Mouse (Mus musculus): Measurements from ENCODE around the gene Trak1. TPM values are rescaled to one million over a fixed set of nuclear protein-coding genes. Genes with fewer than 3 reads are reported as not detected.

Trak1 gene
- polyA plus RNA-seq, 1 experiment from 2014 or later, result 52.9 TPM

Other genes starting within 250 kb of the Trak1 start
- 62.5 and 71.2 TPM in 2 replicates for gene Ulk4, start 20.3 kb upstream of the Trak1 start, polyA plus RNA-seq (2015; fragmentation: Nextera tagmentation; extraction: Ambion mirVana)
- 102 and 127 TPM in 2 replicates for gene Cck, start 198.2 kb downstream of the Trak1 start, polyA plus RNA-seq (2015; fragmentation: Nextera tagmentation; extraction: Ambion mirVana)